9 mouse cellular contexts compared by ENCODE assay signal in genomic region chr1:133177480-133178172, GRCm38 (mm10). TPM values are rescaled to one million over a fixed set of nuclear protein-coding genes. Genes with fewer than 3 reads are reported as not detected.
A peak's percentile ranks its signal among the peaks of the same experiment; 100 is the strongest.
DNase-seq lines count a peak whose midpoint lies in the region; ATAC-seq and TF ChIP-seq lines count a peak whose summit lies in the region.
"Had no signal": no experiment of that assay in that cellular context is flagged by ENCODE, and none has a peak within 500 bp of the region (broad histone marks: within the 10 kb centered on the region; RNA-seq: fewer than 3 reads in every experiment).

No protein-coding gene starts in this region.

- TF ChIP-seq CTCF in kidney, adult 2 months (conservative IDR thresholded peaks at IDR 0.05; ENCODE audit: insufficient read depth, insufficient read length, low read depth, low read length): peak; percentile 99
- peak; percentile 98 for TF ChIP-seq CTCF in layer of hippocampus, adult 2 months (conservative IDR thresholded peaks at IDR 0.05)
- peak; percentile 96 for TF ChIP-seq CTCF in midbrain, postnatal 0 days (IDR thresholded peaks at IDR 0.05)

- H3K4me1 ChIP-seq in kidney, adult 2 months (ENCODE audit: control insufficient read depth, insufficient read depth, low read length): no peaks in the 10 kb centered on the region
- H3K4me1 ChIP-seq in kidney, embryonic 16.5 days (ENCODE audit: insufficient read depth, low read length): peaks cover 15% of the 10 kb centered on the region
- peaks cover 0 to 5% of the 10 kb centered on the region in 2 experiments; a peak in 2 of 4 replicates for H3K4me1 ChIP-seq in ES-E14 (ENCODE audit: control insufficient read depth in 2 of 2, insufficient read depth in 2 of 2, low read length in 2 of 2, poor library complexity in 1 of 2)
- H3K4me1 ChIP-seq in midbrain, postnatal 0 days (ENCODE audit: insufficient read depth, low read length): no peaks in the 10 kb centered on the region

- H3K4me2 ChIP-seq in kidney, embryonic 16.5 days (replicated peaks; ENCODE audit: low read depth, low read length): no peak overlapping the region
- no peak overlapping the region for H3K4me2 ChIP-seq in midbrain, postnatal 0 days (ENCODE audit: low read depth, low read length, poor library complexity, severe bottlenecking)

- ATAC-seq in kidney, embryonic 16.5 days (ENCODE audit: low FRiP score, low TSS enrichment): no peak
- peak; percentile 75 for ATAC-seq in granulocyte monocyte progenitor cell, adult 5-6 weeks (replicated peaks; ENCODE audit: poor library complexity, severe bottlenecking)
- no peak for ATAC-seq in midbrain, postnatal 0 days (ENCODE audit: low FRiP score)

- no peak overlapping the region for H3K9ac ChIP-seq in kidney, embryonic 16.5 days (replicated peaks; ENCODE audit: low read length)
- no peak overlapping the region for H3K9ac ChIP-seq in ES-E14 (ENCODE audit: insufficient read depth, low read depth, low read length, poor library complexity, severe bottlenecking)
- no peak overlapping the region for H3K9ac ChIP-seq in midbrain, postnatal 0 days (replicated peaks; ENCODE audit: low read length, poor library complexity, severe bottlenecking)

- H3K27me3 ChIP-seq in kidney, adult 2 months (replicated peaks; ENCODE audit: control insufficient read depth, insufficient read depth, low read length): no peaks in the 10 kb centered on the region
- peaks cover 14% of the 10 kb centered on the region for H3K27me3 ChIP-seq in kidney, embryonic 16.5 days (ENCODE audit: insufficient read depth, low read length)
- no peaks in the 10 kb centered on the region for H3K27me3 ChIP-seq in midbrain, postnatal 0 days (ENCODE audit: insufficient read depth, low read length)

- H3K4me3 ChIP-seq in kidney, adult 2 months (ENCODE audit: insufficient read depth, low read depth, low read length): no peak overlapping the region
- H3K4me3 ChIP-seq in kidney, embryonic 16.5 days (ENCODE audit: low read length): no peak overlapping the region
- H3K4me3 ChIP-seq in ES-E14 (ENCODE audit: insufficient read depth in 1 of 2, low read depth in 1 of 2, low read length in 2 of 2, poor library complexity in 1 of 2, severe bottlenecking in 1 of 2): no peak overlapping the region
- no peak overlapping the region for H3K4me3 ChIP-seq in layer of hippocampus, adult 2 months
- no peak overlapping the region for H3K4me3 ChIP-seq in midbrain, postnatal 0 days (ENCODE audit: low read depth, low read length)
- H3K4me3 ChIP-seq: erythroblast, embryonic 14.5 days had no signal

- no peaks in the 10 kb centered on the region for H3K36me3 ChIP-seq in kidney, adult 2 months (ENCODE audit: control insufficient read depth, insufficient read depth, low read length)
- H3K36me3 ChIP-seq in kidney, embryonic 16.5 days (ENCODE audit: insufficient read depth, low read length): no peaks in the 10 kb centered on the region
- H3K36me3 ChIP-seq in ES-E14 (ENCODE audit: control insufficient read depth, insufficient read depth, low read length, poor library complexity, severe bottlenecking): no peaks in the 10 kb centered on the region
- H3K36me3 ChIP-seq in midbrain, postnatal 0 days (ENCODE audit: insufficient read depth, low read length): no peaks in the 10 kb centered on the region

- no peak for TF ChIP-seq POLR2A in kidney, adult 2 months (IDR thresholded peaks at IDR 0.05; ENCODE audit: low read depth, low read length)

- no peak overlapping the region for H3K27ac ChIP-seq in kidney, adult 2 months (ENCODE audit: insufficient read depth, low read depth, low read length)
- H3K27ac ChIP-seq in kidney, embryonic 16.5 days (ENCODE audit: low read length): no peak overlapping the region
- no peak overlapping the region for H3K27ac ChIP-seq in ES-E14 (ENCODE audit: insufficient read depth, low read depth, low read length, poor library complexity, severe bottlenecking)
- no peak overlapping the region for H3K27ac ChIP-seq in layer of hippocampus, adult 2 months
- 0 out of 2 replicates have a peak overlapping the region, but pooled peaks have one; percentile 43 for H3K27ac ChIP-seq in midbrain, postnatal 0 days (ENCODE audit: low read depth, low read length)

- WGBS in kidney, adult 2 months: 49% methylated on average over 8 of the region's 8 CpGs
- WGBS in kidney, embryonic 16.5 days: 50% methylated on average over 8 of the region's 8 CpGs
- WGBS in midbrain, postnatal 0 days: 54% methylated on average over 8 of the region's 8 CpGs

- DNase-seq in kidney, adult 2 months: peak; percentile 69
- DNase-seq in ES-E14 (ENCODE audit: low read depth, low spot score): peak; percentile 65
- DNase-seq in cerebellum, adult 11-12 months: peak; percentile 56
- peak in 1 of 2 experiments; percentile 73 for DNase-seq in layer of hippocampus, adult 2 months (ENCODE audit: low spot score in 2 of 2)
- DNase-seq in midbrain, postnatal 0 days (ENCODE audit: low spot score): peak; percentile 90
- peak; percentile 55 for DNase-seq in thymus, postnatal 0 days (ENCODE audit: low spot score)

- H3K9me3 ChIP-seq in kidney, embryonic 16.5 days (ENCODE audit: low read length): no peaks in the 10 kb centered on the region
- H3K9me3 ChIP-seq in ES-E14 (ENCODE audit: control insufficient read depth, insufficient read depth, low read depth, low read length): no peaks in the 10 kb centered on the region
- no peaks in the 10 kb centered on the region for H3K9me3 ChIP-seq in midbrain, postnatal 0 days (ENCODE audit: low read length)

- in situ Hi-C loops in ES-E14 (cut with MboI; ENCODE audit: low sequenced_read_pairs in 2 of 2, unreplicated experiment in 2 of 2): loop anchor here in 1 of 2 experiments (10.0 kb wide), 1 partner anchor 177 kb away; the partner anchor contains the start of gene Ren1

TF ChIP-seq in ES-E14, 5 proteins besides CTCF, POLR2A, EP300 and RAD21:
- TF ChIP-seq MAFK (IDR thresholded peaks at IDR 0.05; ENCODE audit: insufficient read depth, low read depth, low read length): no peak
- no peak for TF ChIP-seq HCFC1 (IDR thresholded peaks at IDR 0.05; ENCODE audit: borderline replicate concordance, insufficient read depth, low read length)
- TF ChIP-seq CHD2 (IDR thresholded peaks at IDR 0.05; ENCODE audit: low read depth, low read length): no peak
- peak; percentile 92; the same call in 1 of the 2 replicates for TF ChIP-seq ZC3H11A (IDR thresholded peaks at IDR 0.05; ENCODE audit: borderline replicate concordance, low read depth, low read length)
- no peak for TF ChIP-seq ZNF384 (IDR thresholded peaks at IDR 0.05; ENCODE audit: low read depth, low read length)

RNA-seq across cellular contexts. Expression of gene Plekha6, which starts 13.6 kb away (rescaled TPM):
- polyA plus RNA-seq in kidney, adult 2 months (2012; rRNA removed): 91.4 and 98.1 TPM in 2 replicates
- 8.5 and 9.7 TPM in 2 replicates for polyA plus RNA-seq in kidney, embryonic 16.5 days (2015; fragmentation: Nextera tagmentation; extraction: Ambion mirVana)
- total RNA-seq in ES-E14 (2012; rRNA removed): 3.5 and 5.3 TPM in 2 replicates
- total RNA-seq in granulocyte monocyte progenitor cell, adult 5-6 weeks (2014; fragmentation: Nextera tagmentation): 0.32 and 1.7 TPM in 2 replicates
- 0.65 TPM in 1 of 2 replicates, not detected in the other for total RNA-seq in granulocyte monocyte progenitor cell, adult 5-6 weeks (2017)
- 10 to 100 TPM; 47.6 to 55.0 TPM for total RNA-seq in layer of hippocampus, adult 2 months (2021)
- total RNA-seq in midbrain, postnatal 0 days (2014; rRNA removed): 49.3 and 52.2 TPM in 2 replicates
- polyA plus RNA-seq in midbrain, postnatal 0 days (2015; fragmentation: Nextera tagmentation; extraction: Ambion mirVana): 9.4 and 11.9 TPM in 2 replicates
- polyA plus RNA-seq in thymus, postnatal 0 days (2015; fragmentation: Nextera tagmentation; extraction: Ambion mirVana): 0.28 and 0.44 TPM in 2 replicates

RNA-seq across cellular contexts. Expression of gene Ppp1r15b, which starts 46.7 kb away (rescaled TPM):
- polyA plus RNA-seq in kidney, adult 2 months (2012; rRNA removed): 22.2 and 23.9 TPM in 2 replicates
- 45.7 and 47.7 TPM in 2 replicates for polyA plus RNA-seq in kidney, embryonic 16.5 days (2015; fragmentation: Nextera tagmentation; extraction: Ambion mirVana)
- total RNA-seq in ES-E14 (2012; rRNA removed): 97.0 and 121 TPM in 2 replicates
- total RNA-seq in granulocyte monocyte progenitor cell, adult 5-6 weeks (2014; fragmentation: Nextera tagmentation): 52.3 and 53.9 TPM in 2 replicates
- total RNA-seq in granulocyte monocyte progenitor cell, adult 5-6 weeks (2017): 75.7 and 78.5 TPM in 2 replicates
- 10 to 100 TPM; 38.5 to 39.8 TPM for total RNA-seq in layer of hippocampus, adult 2 months (2021)
- total RNA-seq in midbrain, postnatal 0 days (2014; rRNA removed): 42.3 and 45.3 TPM in 2 replicates
- 16.9 and 17.5 TPM in 2 replicates for polyA plus RNA-seq in midbrain, postnatal 0 days (2015; fragmentation: Nextera tagmentation; extraction: Ambion mirVana)
- 32.4 and 34.2 TPM in 2 replicates for polyA plus RNA-seq in thymus, postnatal 0 days (2015; fragmentation: Nextera tagmentation; extraction: Ambion mirVana)
